Mouse (Mus musculus) ovary, postnatal 14 days (tissue): ENCODE results near the gene Dhrs9.
A peak's percentile ranks its signal among the peaks of the same experiment; 100 is the strongest.

Source experiments
- DNase-seq: peaks from one replicate; pipeline ENCODE4 v3.0.0; 2022; ENCODE audit warnings: low spot score

Dhrs9 gene

GRCm38 (mm10) chr2:69418294-69418881 is 38.1 kb downstream of the Dhrs9 start:
- no peak for DNase-seq

GRCm38 (mm10) chr2:69424829-69425228 is 44.6 kb downstream of the Dhrs9 start:
- no peak for DNase-seq

DNA sequence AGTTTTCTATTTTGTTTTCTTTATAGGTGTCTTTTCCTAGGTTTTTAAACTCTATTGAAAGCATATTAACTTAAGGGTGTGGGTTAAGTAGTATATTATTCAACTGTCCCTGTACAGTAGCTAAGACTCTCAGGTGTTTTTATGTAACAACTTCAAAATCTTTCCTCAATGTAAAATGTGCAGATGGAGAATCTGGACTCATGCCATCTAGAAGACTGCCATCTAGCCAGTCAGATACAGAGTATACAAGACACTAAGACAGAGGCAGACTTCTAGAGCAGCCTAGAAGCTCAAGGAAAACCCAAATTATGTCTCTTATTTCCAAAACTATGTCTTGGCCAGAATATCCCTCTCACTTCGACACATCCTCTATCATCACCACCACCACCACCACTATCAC is 45.8 kb downstream of the Dhrs9 start:
- DNase-seq = no peak

GRCm38 (mm10) chr2:69427141-69427540 is 46.9 kb downstream of the Dhrs9 start:
- no peak for DNase-seq

GRCm38 (mm10) chr2:69428116-69428515 is 47.9 kb downstream of the Dhrs9 start:
- DNase-seq = peak; percentile 64

- DNase-seq = no peak
These were observed 61.4 kb downstream of the Dhrs9 start for GRCm38 (mm10) chr2:69441656-69442055.

DNA sequence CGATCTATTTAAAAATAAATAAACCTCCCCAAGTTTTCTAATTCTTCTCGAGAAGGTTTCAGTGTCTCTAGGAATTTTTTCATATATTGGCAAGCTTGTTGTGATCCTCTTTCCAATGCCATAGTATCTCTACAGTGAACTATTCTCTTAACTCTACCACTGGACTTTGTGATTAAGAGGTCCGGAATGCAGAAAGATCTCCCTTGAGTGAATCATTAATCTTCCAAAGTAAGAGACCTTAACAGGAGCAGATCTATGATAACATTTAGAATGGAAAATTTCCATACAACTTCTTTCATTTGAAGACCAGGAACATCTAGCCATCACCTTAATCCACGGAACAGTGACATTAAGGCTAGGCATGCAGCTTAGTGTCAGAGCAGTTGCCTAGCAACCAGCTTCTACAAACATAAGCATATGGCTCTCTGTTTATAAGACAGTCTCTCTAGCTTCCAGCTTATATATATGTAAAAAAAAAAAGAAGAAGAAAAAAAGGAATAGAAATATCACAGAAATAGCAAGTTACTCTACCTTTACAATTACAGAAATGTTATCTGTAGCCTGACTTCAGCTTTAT is 65.7 kb downstream of the Dhrs9 start:
- DNase-seq = no peak

DNA sequence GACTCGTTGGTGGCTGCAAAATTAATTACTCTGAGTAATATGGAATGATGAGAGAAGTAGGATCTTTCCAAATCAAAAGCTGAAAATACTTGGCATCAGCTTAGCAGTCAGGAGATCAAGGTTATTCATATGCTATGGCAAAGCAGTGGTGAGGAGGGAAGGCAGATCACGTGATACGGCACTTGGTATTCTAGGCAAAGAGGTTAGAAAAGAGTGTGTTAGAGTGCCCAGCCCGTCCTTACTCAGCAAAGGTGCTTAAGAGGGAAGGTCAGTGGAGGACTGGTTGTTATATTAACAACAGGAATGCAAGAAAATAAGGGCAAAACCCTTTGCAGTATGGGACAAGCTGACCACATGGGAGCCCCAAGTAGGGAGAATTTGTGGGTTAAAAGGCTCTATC is 68.3 kb downstream of the Dhrs9 start:
- no peak for DNase-seq

GRCm38 (mm10) chr2:69451128-69451527 is 70.9 kb downstream of the Dhrs9 start:
- DNase-seq = no peak
